Mouse (Mus musculus): ENCODE measurements around the gene Upp2. TPM values are rescaled to one million over a fixed set of nuclear protein-coding genes. Genes with fewer than 3 reads are reported as not detected.
A peak's percentile ranks its signal among the peaks of the same experiment; 100 is the strongest.

Upp2 gene
- polyA plus RNA-seq, 1 experiment from 2014 or later: 45.7 TPM

DNA sequence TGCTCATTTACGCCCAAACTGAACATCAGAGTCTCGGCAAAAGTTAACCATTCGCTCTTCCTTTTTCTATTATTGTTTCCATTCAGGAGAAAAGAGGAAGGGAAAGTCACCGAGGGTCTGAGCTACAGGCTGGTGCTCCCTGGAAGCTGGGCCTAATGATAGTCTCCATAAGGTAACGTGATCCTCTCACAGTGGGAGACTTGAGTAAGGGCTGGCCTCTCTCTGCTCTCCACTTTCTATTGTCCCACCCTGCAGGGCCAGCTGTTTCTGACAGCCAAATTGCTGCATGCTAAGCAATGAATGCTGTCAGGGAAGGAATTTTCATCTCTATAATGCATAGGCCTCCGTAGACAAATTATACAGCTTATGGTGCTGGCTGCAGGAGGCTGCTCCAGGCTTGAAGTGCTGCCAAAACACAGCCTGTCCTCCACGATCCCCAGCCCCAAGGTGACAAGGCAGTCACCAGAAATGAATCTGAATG is 33.5 kb upstream of the Upp2 start:
- Histone ChIP-seq H3K27me3 (ENCODE audit: insufficient read depth, low read length) (no peaks in the 10 kb centered on the region), H3K36me3 (replicated peaks; ENCODE audit: insufficient read depth, low read length) (no peaks in the 10 kb centered on the region), H3K4me1 (ENCODE audit: insufficient read depth) (peaks cover 53% of the 10 kb centered on the region), H3K4me3 (ENCODE audit: low read depth, low read length) (no peak overlapping the region), H3K9me3 (ENCODE audit: low read length) (no peaks in the 10 kb centered on the region), H3K9ac (replicated peaks) (no peak overlapping the region), H3K4me2 (ENCODE audit: low read depth, low read length) (no peak overlapping the region), H3K27ac (ENCODE audit: low read depth) (peak overlapping the region; percentile 74)
- TF ChIP-seq EP300 (IDR thresholded peaks at IDR 0.05; ENCODE audit: low read depth): no peak
- no peak for TF ChIP-seq CTCF (IDR thresholded peaks at IDR 0.05; ENCODE audit: low read depth)
- ATAC-seq: peak; percentile 7; the same call in 1 of the 2 replicates
- WGBS (ENCODE audit: insufficient replicate concordance): 31% methylated on average over 7 of the region's 7 CpGs
- no peak for DNase-seq

DNA sequence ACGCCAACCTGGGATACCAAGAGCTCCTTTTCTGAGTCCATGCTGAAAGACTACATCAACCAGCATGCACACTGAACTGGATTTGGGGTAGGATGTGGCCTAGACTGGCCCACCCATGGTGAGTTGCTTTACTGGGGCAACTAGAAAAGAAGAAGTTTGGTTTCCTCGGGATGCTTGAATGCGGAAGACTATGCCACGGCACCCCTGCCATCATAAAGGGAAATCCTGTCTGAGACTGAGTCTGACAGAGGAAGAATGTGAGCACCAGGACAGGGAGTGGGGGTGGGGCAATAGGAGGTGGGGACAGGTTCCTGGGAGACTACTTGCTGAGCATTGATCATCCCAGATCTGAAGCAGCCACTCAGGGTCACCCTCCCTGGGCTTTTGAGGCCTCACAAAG is 32.7 kb upstream of the Upp2 start:
- peak overlapping the region; percentile 74 for H3K27ac ChIP-seq (ENCODE audit: low read depth)
- H3K9me3 ChIP-seq (ENCODE audit: low read length): no peaks in the 10 kb centered on the region
- 43% methylated on average over 4 of the region's 4 CpGs for WGBS (ENCODE audit: insufficient replicate concordance)
- TF ChIP-seq CTCF (IDR thresholded peaks at IDR 0.05; ENCODE audit: low read depth) (no peak), EP300 (IDR thresholded peaks at IDR 0.05; ENCODE audit: low read depth) (no peak)
- no peak overlapping the region for H3K4me3 ChIP-seq (ENCODE audit: low read depth, low read length)
- ATAC-seq (no peak), DNase-seq (no peak)
- H3K27me3 ChIP-seq (ENCODE audit: insufficient read depth, low read length): no peaks in the 10 kb centered on the region
- no peaks in the 10 kb centered on the region for H3K36me3 ChIP-seq (replicated peaks; ENCODE audit: insufficient read depth, low read length)
- peaks cover 51% of the 10 kb centered on the region for H3K4me1 ChIP-seq (ENCODE audit: insufficient read depth)
- H3K9ac ChIP-seq (replicated peaks): no peak overlapping the region
- H3K4me2 ChIP-seq (ENCODE audit: low read depth, low read length): no peak overlapping the region

DNA sequence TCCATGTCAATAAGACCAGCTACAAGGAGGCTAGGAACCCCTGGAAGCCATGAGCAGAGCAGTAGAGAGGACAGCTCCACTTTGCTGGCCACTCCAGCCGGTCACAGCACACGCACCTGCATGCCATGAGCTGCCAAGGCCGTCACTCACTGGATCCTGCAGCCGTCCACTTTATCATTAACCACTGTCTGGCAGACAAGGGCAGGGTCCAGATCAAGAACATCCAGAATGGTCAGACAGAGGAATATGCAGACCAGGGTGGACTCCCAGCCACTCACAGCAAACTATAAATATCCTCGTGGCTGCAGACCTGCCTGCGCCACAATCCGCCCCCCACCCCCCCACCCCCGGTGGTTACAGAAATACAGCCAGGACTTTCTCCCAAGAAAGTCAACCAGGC is 31.9 kb upstream of the Upp2 start:
- ATAC-seq (peak; percentile 80), DNase-seq (peak; percentile 46)
- Histone ChIP-seq H3K36me3 (replicated peaks; ENCODE audit: insufficient read depth, low read length) (no peaks in the 10 kb centered on the region), H3K4me1 (ENCODE audit: insufficient read depth) (peaks cover 45% of the 10 kb centered on the region), H3K9me3 (ENCODE audit: low read length) (no peaks in the 10 kb centered on the region), H3K4me2 (ENCODE audit: low read depth, low read length) (peak overlapping the region; percentile 44), H3K27me3 (ENCODE audit: insufficient read depth, low read length) (no peaks in the 10 kb centered on the region), H3K4me3 (ENCODE audit: low read depth, low read length) (no peak overlapping the region), H3K27ac (ENCODE audit: low read depth) (peak overlapping the region; percentile 62; the same call in 1 of the 2 replicates), H3K9ac (replicated peaks) (no peak overlapping the region)
- TF ChIP-seq CTCF (IDR thresholded peaks at IDR 0.05; ENCODE audit: low read depth) (no peak), EP300 (IDR thresholded peaks at IDR 0.05; ENCODE audit: low read depth) (no peak)
- 42% methylated on average over 8 of the region's 8 CpGs for WGBS (ENCODE audit: insufficient replicate concordance)

DNA sequence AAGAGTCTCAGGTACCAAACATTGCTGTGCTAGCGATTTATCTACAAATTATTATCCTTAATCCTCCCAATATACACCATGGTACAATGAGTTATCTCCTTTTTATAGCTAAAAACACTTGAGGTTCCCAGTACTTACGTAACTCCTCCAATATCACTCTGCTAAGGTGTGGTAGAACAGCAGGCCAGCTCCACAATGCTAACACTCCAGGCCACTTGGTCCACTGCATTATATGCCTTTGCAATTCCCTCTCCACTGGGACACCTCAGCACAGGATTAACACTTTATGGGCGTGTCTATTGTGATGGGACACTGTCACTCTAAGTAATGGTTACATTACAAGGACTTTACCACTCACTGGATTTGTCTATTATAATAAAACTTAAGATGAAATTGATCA is 30.3 kb upstream of the Upp2 start:
- peak overlapping the region; percentile 62 for H3K27ac ChIP-seq (ENCODE audit: low read depth)
- H3K4me3 ChIP-seq (ENCODE audit: low read depth, low read length): no peak overlapping the region
- H3K9me3 ChIP-seq (ENCODE audit: low read length): no peaks in the 10 kb centered on the region
- TF ChIP-seq EP300 (IDR thresholded peaks at IDR 0.05; ENCODE audit: low read depth) (no peak), CTCF (IDR thresholded peaks at IDR 0.05; ENCODE audit: low read depth) (no peak)
- 74% methylated on average over 3 of the region's 3 CpGs for WGBS (ENCODE audit: insufficient replicate concordance)
- H3K4me1 ChIP-seq (ENCODE audit: insufficient read depth): peaks cover 41% of the 10 kb centered on the region
- no peaks in the 10 kb centered on the region for H3K36me3 ChIP-seq (replicated peaks; ENCODE audit: insufficient read depth, low read length)
- H3K27me3 ChIP-seq (ENCODE audit: insufficient read depth, low read length): no peaks in the 10 kb centered on the region
- ATAC-seq: no peak
- no peak for DNase-seq
- no peak overlapping the region for H3K4me2 ChIP-seq (ENCODE audit: low read depth, low read length)
- no peak overlapping the region for H3K9ac ChIP-seq (replicated peaks)

DNA sequence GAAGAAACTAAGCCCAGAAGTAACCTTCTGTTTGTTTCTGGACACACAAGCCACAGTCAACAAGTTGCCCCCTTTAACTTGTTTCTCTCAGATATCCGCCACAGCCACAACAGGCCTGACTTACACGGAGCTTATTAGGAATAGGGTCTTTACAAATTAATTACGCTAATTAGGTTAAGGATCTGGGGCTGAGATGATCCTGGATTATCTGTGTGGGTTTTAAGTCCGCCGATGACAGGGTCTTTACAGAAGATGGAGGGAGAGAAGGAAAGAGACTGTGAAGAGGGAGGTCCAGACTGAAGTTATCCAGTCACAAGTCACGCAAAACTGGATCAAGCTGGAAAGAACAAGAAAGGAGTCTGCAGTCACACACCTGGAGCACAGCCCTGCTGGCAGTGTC is 28.9 kb upstream of the Upp2 start:
- Histone ChIP-seq H3K9ac (replicated peaks) (no peak overlapping the region), H3K4me1 (ENCODE audit: insufficient read depth) (peaks cover 30% of the 10 kb centered on the region), H3K27me3 (ENCODE audit: insufficient read depth, low read length) (no peaks in the 10 kb centered on the region), H3K27ac (ENCODE audit: low read depth) (no peak overlapping the region), H3K9me3 (ENCODE audit: low read length) (no peaks in the 10 kb centered on the region), H3K4me2 (ENCODE audit: low read depth, low read length) (no peak overlapping the region), H3K4me3 (ENCODE audit: low read depth, low read length) (no peak overlapping the region), H3K36me3 (replicated peaks; ENCODE audit: insufficient read depth, low read length) (no peaks in the 10 kb centered on the region)
- ATAC-seq (no peak), DNase-seq (no peak)
- TF ChIP-seq CTCF (IDR thresholded peaks at IDR 0.05; ENCODE audit: low read depth) (no peak), EP300 (IDR thresholded peaks at IDR 0.05; ENCODE audit: low read depth) (no peak)
- WGBS (ENCODE audit: insufficient replicate concordance): 84% methylated on average over 6 of the region's 6 CpGs

DNA sequence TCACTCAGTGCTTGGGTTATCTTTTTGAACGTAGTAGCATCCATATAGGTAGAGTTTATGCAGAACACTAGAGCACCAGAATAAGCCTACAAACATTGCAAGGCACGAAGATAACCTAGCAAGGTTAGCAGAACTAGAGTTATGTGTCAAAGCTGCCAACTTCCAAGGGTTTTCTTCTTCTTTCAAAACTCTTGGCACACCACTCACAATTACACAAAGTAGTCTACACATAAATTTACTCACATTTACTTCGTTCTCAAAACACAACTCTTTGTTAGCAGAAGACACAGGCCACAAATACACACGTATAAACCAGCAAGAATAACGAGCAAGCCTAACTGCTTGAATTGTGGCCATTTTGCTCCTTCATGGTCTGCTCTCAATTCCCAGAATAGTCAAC is 23.8 kb upstream of the Upp2 start:
- Histone ChIP-seq H3K27ac (ENCODE audit: low read depth) (no peak overlapping the region), H3K9ac (replicated peaks) (no peak overlapping the region), H3K4me3 (ENCODE audit: low read depth, low read length) (no peak overlapping the region), H3K4me1 (ENCODE audit: insufficient read depth) (peaks cover 3% of the 10 kb centered on the region), H3K36me3 (replicated peaks; ENCODE audit: insufficient read depth, low read length) (no peaks in the 10 kb centered on the region), H3K4me2 (ENCODE audit: low read depth, low read length) (no peak overlapping the region), H3K9me3 (ENCODE audit: low read length) (no peaks in the 10 kb centered on the region), H3K27me3 (ENCODE audit: insufficient read depth, low read length) (no peaks in the 10 kb centered on the region)
- no peak for ATAC-seq
- 88% methylated on average over 5 of the region's 5 CpGs for WGBS (ENCODE audit: insufficient replicate concordance)
- no peak for DNase-seq
- TF ChIP-seq CTCF (IDR thresholded peaks at IDR 0.05; ENCODE audit: low read depth) (no peak), EP300 (IDR thresholded peaks at IDR 0.05; ENCODE audit: low read depth) (no peak)

DNA sequence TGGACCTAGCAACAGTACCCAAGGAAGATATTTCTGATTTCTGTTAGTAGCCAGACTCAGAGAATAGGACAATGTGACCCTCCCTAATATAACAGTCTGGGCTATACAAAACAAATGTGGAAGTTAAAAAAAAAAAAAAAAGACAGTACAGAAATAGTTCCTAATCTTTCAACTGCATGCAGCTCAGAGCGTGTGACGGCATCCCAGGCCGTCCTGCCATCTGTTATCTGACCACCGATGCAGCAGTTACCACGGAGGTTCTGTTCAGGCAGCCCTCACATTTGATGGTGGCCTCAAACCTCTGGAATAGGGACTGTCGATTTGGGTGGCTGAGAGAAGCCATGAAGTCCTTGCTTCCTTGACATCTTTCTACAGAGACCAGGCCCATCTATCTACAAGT is 22.7 kb upstream of the Upp2 start:
- no peaks in the 10 kb centered on the region for H3K9me3 ChIP-seq (ENCODE audit: low read length)
- 54% methylated on average over 6 of the region's 6 CpGs for WGBS (ENCODE audit: insufficient replicate concordance)
- no peak overlapping the region for H3K4me3 ChIP-seq (ENCODE audit: low read depth, low read length)
- no peaks in the 10 kb centered on the region for H3K27me3 ChIP-seq (ENCODE audit: insufficient read depth, low read length)
- no peaks in the 10 kb centered on the region for H3K36me3 ChIP-seq (replicated peaks; ENCODE audit: insufficient read depth, low read length)
- H3K27ac ChIP-seq (ENCODE audit: low read depth): no peak overlapping the region
- DNase-seq (no peak), ATAC-seq (no peak)
- H3K4me1 ChIP-seq (ENCODE audit: insufficient read depth): peaks cover 7% of the 10 kb centered on the region
- no peak overlapping the region for H3K4me2 ChIP-seq (ENCODE audit: low read depth, low read length)
- no peak overlapping the region for H3K9ac ChIP-seq (replicated peaks)
- no peak for TF ChIP-seq EP300 (IDR thresholded peaks at IDR 0.05; ENCODE audit: low read depth)

All from liver, postnatal 0 days (tissue).